ENCODE assay signal across 22 mouse cellular contexts in the genomic region with DNA sequence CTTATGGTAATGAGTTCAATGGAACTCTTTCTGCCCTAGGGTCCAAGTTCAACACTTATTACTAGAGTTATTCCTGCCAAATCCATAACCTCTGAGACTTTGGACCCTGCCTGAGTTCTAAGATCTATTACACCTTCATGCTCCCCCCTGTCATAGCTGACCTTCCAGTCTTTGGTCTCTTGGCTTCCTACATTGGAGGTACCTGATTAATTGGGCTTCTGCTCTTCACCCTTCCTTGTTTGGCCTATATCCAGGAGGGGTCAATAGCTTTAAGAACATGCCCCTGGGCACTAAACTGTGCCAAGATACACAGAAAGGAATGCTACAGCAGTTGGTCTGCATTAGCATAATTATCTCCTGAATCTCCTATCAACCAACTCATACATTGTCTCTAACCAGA.
DNase-seq lines count a peak whose midpoint lies in the region; ATAC-seq and TF ChIP-seq lines count a peak whose summit lies in the region.
"Had no signal": no experiment of that assay in that cellular context is flagged by ENCODE, and none has a peak within 500 bp of the region (broad histone marks: within the 10 kb centered on the region; RNA-seq: fewer than 3 reads in every experiment).

No protein-coding gene starts in this region.

- H3K79me2 ChIP-seq in liver, adult 2 months (ENCODE audit: control insufficient read depth, insufficient read depth, low read length) = no peaks in the 10 kb centered on the region

- no peaks in the 10 kb centered on the region for H3K4me1 ChIP-seq in liver, adult 2 months (ENCODE audit: control insufficient read depth, insufficient read depth, low read length)
- H3K4me1 ChIP-seq: embryonic facial prominence, embryonic 12.5 days; forebrain, embryonic 12.5 days; heart, embryonic 10.5 days had no signal

- no peak for TF ChIP-seq POLR2A in liver, adult 2 months (IDR thresholded peaks at IDR 0.05; ENCODE audit: extremely low read depth, insufficient read depth, low read length)

- no peak for ATAC-seq in megakaryocyte progenitor cell, adult 5-6 weeks (replicated peaks; ENCODE audit: poor library complexity)
- ATAC-seq: CD4-positive, CD25-positive, alpha-beta regulatory T cell, adult 4 months; forebrain, embryonic 16.5 days had no signal

- peak; percentile 87 for DNase-seq in kidney, adult 11 months
- DNase-seq in kidney, postnatal 4 days = no peak
- peak; percentile 90 for DNase-seq in liver, adult 2 months (ENCODE audit: extremely low read depth, low read depth, low spot score)
- no peak for DNase-seq in liver
- peak; percentile 65 for DNase-seq in kidney, postnatal 14 days
- no peak for DNase-seq in thymus, postnatal 36 days
- DNase-seq: adrenal gland, adult 8-10 months; adrenal gland, postnatal 36 days; B cell, adult 2 months; cerebellum, adult 11 months; cerebellum, adult 8-10 months; cerebellum, postnatal 14 days; gastrocnemius, postnatal 10 days; heart, adult 18-20 months; heart, postnatal 10 days had no signal

- no peaks in the 10 kb centered on the region for H3K36me3 ChIP-seq in liver, adult 2 months (ENCODE audit: control insufficient read depth, insufficient read depth, low read length)
- H3K36me3 ChIP-seq: embryonic facial prominence, embryonic 12.5 days; forebrain, embryonic 12.5 days; G1E; heart, embryonic 10.5 days had no signal

- TF ChIP-seq CTCF in liver, adult 2 months (IDR thresholded peaks at IDR 0.05; ENCODE audit: low read depth, low read length) = no peak

- no peaks in the 10 kb centered on the region for H3K27me3 ChIP-seq in liver, adult 2 months (ENCODE audit: control insufficient read depth, insufficient read depth, low read length)
- H3K27me3 ChIP-seq: embryonic facial prominence, embryonic 12.5 days; forebrain, embryonic 12.5 days had no signal

- H3K27ac ChIP-seq in liver, adult 2 months (replicated peaks; ENCODE audit: insufficient read depth, low read depth, low read length) = no peak overlapping the region
- H3K27ac ChIP-seq: embryonic facial prominence, embryonic 12.5 days; forebrain, embryonic 12.5 days; heart, embryonic 10.5 days had no signal

- no peak overlapping the region for H3K9ac ChIP-seq in liver, adult 2 months (ENCODE audit: low read depth, low read length)
- H3K9ac ChIP-seq: embryonic facial prominence, embryonic 12.5 days; forebrain, embryonic 12.5 days had no signal

- no peak overlapping the region for H3K4me3 ChIP-seq in liver, adult 2 months (ENCODE audit: insufficient read depth, low read depth, low read length)
- H3K4me3 ChIP-seq: embryonic facial prominence, embryonic 12.5 days; forebrain, embryonic 12.5 days; heart, embryonic 10.5 days had no signal

Comparison
In these comparisons a context has a peak if more than half of its experiments do, and no peak if none do; other contexts are left out.
1. DNase-seq: peak in kidney, adult 11 months (single experiment), liver, adult 2 months (single experiment) and kidney, postnatal 14 days (single experiment); none in kidney, postnatal 4 days (0 of 2), liver (single experiment) and thymus, postnatal 36 days (0 of 2).